Mouse (Mus musculus) c-Kit-positive CD71-negative TER-119-negative erythroid progenitor cells, embryonic 14.5 days (primary cell): ENCODE measurements around the gene Ch25h.
A peak's percentile ranks its signal among the peaks of the same experiment; 100 is the strongest.

Source experiments
- DNase-seq: peaks from one replicate; pipeline ENCODE4 v3.0.0-alpha.2; 2013; ENCODE audit warnings: low read depth

Ch25h gene

GRCm38 (mm10) chr19:34474991-34475971, at the start of gene Ch25h:
Ch25h (minus strand) TSS chr19:34475164.
- no peak for DNase-seq

GRCm38 (mm10) chr19:34524646-34525045, 49.7 kb upstream of the Ch25h start:
- DNase-seq = no peak

GRCm38 (mm10) chr19:34523106-34523725, 48.3 kb upstream of the Ch25h start:
- DNase-seq = no peak

GRCm38 (mm10) chr19:34521978-34522377, 47.0 kb upstream of the Ch25h start:
- DNase-seq = no peak

GRCm38 (mm10) chr19:34521361-34521760, 46.4 kb upstream of the Ch25h start:
- DNase-seq = no peak

GRCm38 (mm10) chr19:34520051-34520450, 45.1 kb upstream of the Ch25h start:
- DNase-seq = no peak

GRCm38 (mm10) chr19:34519646-34520045, 44.7 kb upstream of the Ch25h start:
- DNase-seq = no peak

GRCm38 (mm10) chr19:34518786-34519185, 43.8 kb upstream of the Ch25h start:
- DNase-seq = no peak

- DNase-seq = no peak
Measured at GRCm38 (mm10) chr19:34517812-34518594, 43.0 kb upstream of the Ch25h start.

- DNase-seq = no peak
Measured at GRCm38 (mm10) chr19:34517197-34517596, 42.2 kb upstream of the Ch25h start.

GRCm38 (mm10) chr19:34516346-34516745, 41.4 kb upstream of the Ch25h start:
- DNase-seq = no peak

- DNase-seq = no peak
Measured at GRCm38 (mm10) chr19:34515681-34516080, 40.7 kb upstream of the Ch25h start.

GRCm38 (mm10) chr19:34511528-34511927, 36.6 kb upstream of the Ch25h start:
- DNase-seq = no peak

GRCm38 (mm10) chr19:34510717-34511116, 35.8 kb upstream of the Ch25h start:
- DNase-seq = no peak

GRCm38 (mm10) chr19:34505161-34505721, 30.3 kb upstream of the Ch25h start:
- no peak for DNase-seq

GRCm38 (mm10) chr19:34500763-34501162, 25.8 kb upstream of the Ch25h start:
- DNase-seq = peak; percentile 85

GRCm38 (mm10) chr19:34496353-34496752, 21.4 kb upstream of the Ch25h start:
- no peak for DNase-seq

- no peak for DNase-seq
Measured at GRCm38 (mm10) chr19:34493859-34494258, 18.9 kb upstream of the Ch25h start.

GRCm38 (mm10) chr19:34483547-34483946, 8.6 kb upstream of the Ch25h start:
- DNase-seq = peak; percentile 57

GRCm38 (mm10) chr19:34474228-34474990, 555 bp downstream of the Ch25h start:
- no peak for DNase-seq

- DNase-seq = no peak
Measured at GRCm38 (mm10) chr19:34471703-34472102, 3.3 kb downstream of the Ch25h start.
